Mouse (Mus musculus) hindbrain, embryonic 15.5 days (tissue): ENCODE results near the gene Uba1y. TPM values are rescaled to one million over a fixed set of nuclear protein-coding genes. Genes with fewer than 3 reads are reported as not detected.
A peak's percentile ranks its signal among the peaks of the same experiment; 100 is the strongest.
"Not testable (repeated sequence)": the region's sequence is repeated elsewhere in the genome, so short reads cannot be mapped to it uniquely, and the experiment has no call there.

Experiments
- ATAC-seq: fragments of 200-750 bp; cut with Nextera tagmentation; 2 replicates; pipeline ENCODE4 v1.8.0; 2017; ENCODE audit warnings: low read depth, moderate number of reproducible peaks, moderate TSS enrichment; ENCODE audit not compliant: low FRiP score
- H3K27ac ChIP-seq: fragments of 300-500 bp; sonication (generic); replicated peaks from 2 replicates; pipeline ENCODE4 v1.5.1; 2015; ENCODE audit warnings: mild to moderate bottlenecking, inconsistent platforms
- H3K27me3 ChIP-seq: fragments of 300-500 bp; sonication (generic); 2 replicates; pipeline ENCODE4 v1.6.1; 2015; ENCODE audit warnings: control low read depth, inconsistent platforms
- H3K36me3 ChIP-seq: fragments of 300-500 bp; sonication (generic); 2 replicates; pipeline ENCODE4 v1.6.1; 2015; ENCODE audit warnings: control low read depth, inconsistent platforms
- H3K4me1 ChIP-seq: fragments of 300-500 bp; sonication (generic); replicated peaks from 2 replicates; pipeline ENCODE4 v1.6.1; 2015; ENCODE audit warnings: control low read depth, inconsistent platforms
- H3K4me2 ChIP-seq: fragments of 300-500 bp; sonication (generic); 2 replicates; pipeline ENCODE4 v1.6.1; 2015; ENCODE audit warnings: moderate library complexity, mild to moderate bottlenecking, inconsistent platforms
- H3K4me3 ChIP-seq: fragments of 300-500 bp; sonication (generic); 2 replicates; pipeline ENCODE4 v1.5.1; 2015; ENCODE audit warnings: mild to moderate bottlenecking, inconsistent platforms
- H3K9ac ChIP-seq: fragments of 300-500 bp; sonication (generic); 2 replicates; pipeline ENCODE4 v1.6.1; 2015; ENCODE audit warnings: inconsistent platforms
- H3K9me3 ChIP-seq: fragments of 300-500 bp; sonication (generic); 2 replicates; pipeline ENCODE4 v1.6.1; 2016; ENCODE audit warnings: control low read depth, inconsistent platforms
- WGBS: fragments of 180-500 bp; shearing (Covaris S2); methylation state at CpG from one replicate; pipeline ENCODE4 v1.1.7; 2015; 5-methylcytosine and 5-hydroxymethylcytosine counted together
- polyA plus RNA-seq: library from polyadenylated mRNA; unstranded; fragments of >200 nt; fragmentation: Nextera tagmentation; extraction: Ambion mirVana; gene quantifications from 2 replicates; pipeline ENCODE4 v1.2.1, GENCODE M21; 2015

The Uba1y gene
- polyA plus RNA-seq, result 0.04 and 0.16 TPM in 2 replicates

DNA sequence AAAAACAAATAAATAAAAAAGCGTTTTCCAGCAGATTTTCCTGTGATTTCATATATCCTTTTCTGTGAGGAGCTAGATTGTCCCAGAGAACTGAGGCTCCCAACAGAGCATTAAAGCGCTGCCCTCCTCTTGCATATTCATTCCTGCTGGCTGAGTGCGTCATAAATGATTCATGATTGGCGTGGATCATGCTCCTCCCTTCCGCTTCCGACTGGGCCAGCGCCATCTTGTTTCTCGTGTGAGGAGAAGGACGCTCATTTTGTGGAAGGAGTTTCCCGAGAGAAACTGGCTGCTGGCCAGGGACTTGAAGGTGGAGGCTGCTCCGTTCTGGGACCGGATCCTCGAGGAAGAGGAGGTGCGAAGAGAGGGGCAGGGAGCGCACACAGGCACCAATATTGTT is at the start of gene Uba1y:
Gene Uba1y (plus strand): TSS at position 254 of the 400 bp plus-strand sequence.
- Histone ChIP-seq H3K27me3 (no peaks in the 10 kb centered on the region), H3K9ac (no peak within 1 kb of the TSS), H3K9me3 (no peaks in the 10 kb centered on the region), H3K27ac (no peak within 1 kb of the TSS), H3K4me2 (no peak within 1 kb of the TSS), H3K36me3 (no peaks in the 10 kb centered on the region), H3K4me3 (no peak within 1 kb of the TSS), H3K4me1 (no peaks in the 10 kb centered on the region)
- WGBS, result 89% methylated on average over 9 of the region's 15 CpGs
- ATAC-seq, result no peak

DNA sequence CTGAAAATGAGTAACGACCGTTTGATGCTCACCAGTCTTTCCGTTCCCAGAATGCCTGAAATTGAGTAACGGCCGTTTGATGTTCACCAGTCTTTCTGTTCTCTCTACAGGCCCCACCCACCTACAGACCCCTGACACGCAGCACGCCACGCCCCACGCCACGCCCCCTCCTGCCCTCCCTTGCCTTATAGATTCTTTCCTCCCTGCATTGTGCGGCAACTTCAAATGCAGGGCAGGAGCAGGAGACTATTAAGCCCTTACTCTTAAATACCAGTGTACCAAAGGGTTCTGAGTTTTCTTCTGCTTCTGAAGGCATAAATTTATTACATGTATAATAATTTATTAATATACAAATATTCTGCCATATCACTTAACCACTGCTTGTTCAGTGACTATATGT is 21.1 kb upstream of the Uba1y start, which contains the start of gene Zfy1:
Gene Zfy1 (minus strand): TSS at position 101 of the 400 bp plus-strand sequence.
- H3K4me1 ChIP-seq, H3K9ac ChIP-seq, H3K36me3 ChIP-seq, H3K27ac ChIP-seq, H3K27me3 ChIP-seq, ATAC-seq, H3K4me3 ChIP-seq, H3K9me3 ChIP-seq, H3K4me2 ChIP-seq: not testable (repeated sequence)
- no CpG with 5 or more reads among the region's 11 CpGs for WGBS

DNA sequence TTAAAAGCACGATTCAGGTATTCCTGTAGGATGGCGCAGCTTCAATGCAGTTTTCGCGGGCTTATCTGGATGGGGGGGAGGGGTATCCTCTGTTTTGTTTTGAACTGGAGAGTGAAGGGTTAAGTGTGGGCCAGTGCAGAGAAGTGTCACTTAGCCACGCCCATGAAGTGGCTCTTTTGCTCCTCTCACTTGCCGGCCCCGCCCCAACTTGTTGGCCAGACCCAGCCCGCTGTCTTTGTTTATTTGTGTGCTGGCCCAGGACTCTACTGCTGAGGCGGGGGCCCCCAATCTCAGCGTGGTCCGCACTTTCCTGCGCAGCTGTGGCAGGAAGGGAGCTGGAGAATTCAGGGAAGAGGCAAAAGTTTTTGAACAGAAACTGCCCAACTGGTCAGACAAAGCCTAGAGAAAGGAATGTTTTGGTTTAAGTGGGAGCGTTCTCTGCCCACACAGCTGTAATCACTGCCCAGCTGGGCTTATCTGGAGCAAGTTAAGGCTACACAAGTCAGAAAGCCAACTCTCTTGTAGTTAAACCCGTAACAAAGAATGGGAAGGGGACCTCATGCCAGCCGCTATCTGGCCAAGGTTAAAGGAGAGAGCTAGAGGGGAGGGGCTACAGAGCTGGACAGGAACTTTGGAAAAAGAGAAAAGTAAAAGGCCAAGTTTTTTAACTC is 9.3 kb upstream of the Uba1y start:
- Histone ChIP-seq H3K27me3 (no peaks in the 10 kb centered on the region), H3K4me1 (no peaks in the 10 kb centered on the region), H3K9me3 (no peaks in the 10 kb centered on the region), H3K36me3 (no peaks in the 10 kb centered on the region), H3K4me3 (peak overlapping the region; percentile 19), H3K27ac (no peak overlapping the region), H3K9ac (no peak overlapping the region), H3K4me2 (peak overlapping the region; percentile 48)
- ATAC-seq, result peak; percentile 65; the same call in 1 of the 2 replicates
- 0% methylated on average over 8 of the region's 15 CpGs for WGBS

DNA sequence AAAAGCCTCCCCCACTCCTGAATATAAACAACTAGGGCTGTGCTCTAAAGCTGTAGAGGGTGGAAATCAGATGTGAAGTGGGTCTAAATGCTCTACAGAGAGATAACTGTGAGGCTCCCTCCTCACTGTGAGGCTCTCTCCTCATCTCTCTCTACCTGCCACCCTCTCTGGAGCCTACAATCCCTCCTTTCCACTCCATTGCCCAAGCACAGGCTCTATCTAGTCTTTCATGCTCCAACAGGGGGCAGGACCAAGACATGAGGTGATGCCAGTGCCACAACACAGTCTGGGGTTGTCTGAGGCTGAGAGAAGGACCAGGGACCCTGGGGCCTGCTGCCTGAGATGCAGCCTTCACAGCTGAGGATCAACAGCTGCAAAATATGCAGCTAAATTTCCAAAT is 54.0 kb downstream of the Uba1y start:
- no peak for ATAC-seq
- H3K36me3 ChIP-seq, result no peaks in the 10 kb centered on the region
- no peak overlapping the region for H3K9ac ChIP-seq
- no peak overlapping the region for H3K4me2 ChIP-seq
- H3K27me3 ChIP-seq, result no peaks in the 10 kb centered on the region
- H3K4me3 ChIP-seq, result no peak overlapping the region
- no peaks in the 10 kb centered on the region for H3K9me3 ChIP-seq
- no peaks in the 10 kb centered on the region for H3K4me1 ChIP-seq
- peak overlapping the region; percentile 25; the same call in 1 of the 2 replicates for H3K27ac ChIP-seq

DNA sequence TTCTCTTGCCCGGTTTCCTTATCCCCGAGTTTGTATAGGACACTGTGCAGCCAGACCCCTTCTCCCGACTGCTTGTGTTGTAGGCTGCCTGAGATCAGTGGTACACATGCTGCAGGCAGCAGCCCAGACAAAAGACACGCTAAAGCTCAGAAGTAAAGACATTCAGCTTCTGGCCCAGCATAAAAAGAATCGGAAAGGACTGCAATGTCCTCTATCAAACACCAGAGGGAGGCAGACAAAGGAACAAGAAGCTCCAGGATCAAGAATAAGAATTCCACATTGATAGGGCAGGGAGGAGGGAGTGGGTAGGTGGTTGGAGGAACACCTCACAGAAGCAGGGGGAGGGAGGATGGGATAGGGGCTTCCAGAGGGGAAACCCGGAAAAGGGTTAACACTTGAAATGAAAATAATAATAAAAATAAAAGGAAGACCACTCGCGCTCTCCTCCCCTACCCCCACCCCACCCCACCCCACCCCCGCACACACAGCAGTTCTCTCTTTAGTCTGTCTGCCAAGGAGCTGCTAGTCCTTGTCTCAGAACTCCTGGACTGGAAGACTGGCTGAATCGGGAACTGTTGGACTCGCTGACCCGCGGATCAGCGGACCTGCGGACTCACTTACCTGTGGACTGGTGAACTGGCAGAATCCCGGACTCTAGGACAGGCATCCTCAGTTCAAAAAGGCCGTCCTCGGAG is 54.6 kb downstream of the Uba1y start:
- no peaks in the 10 kb centered on the region for H3K36me3 ChIP-seq
- H3K4me1 ChIP-seq, result no peaks in the 10 kb centered on the region
- peak overlapping the region; percentile 18; the same call in 1 of the 2 replicates for H3K4me3 ChIP-seq
- H3K9ac ChIP-seq, result no peak overlapping the region
- H3K4me2 ChIP-seq, result peak overlapping the region; percentile 15; the same call in 1 of the 2 replicates
- peak overlapping the region; percentile 25; the same call in 1 of the 2 replicates for H3K27ac ChIP-seq
- H3K27me3 ChIP-seq, result no peaks in the 10 kb centered on the region
- peak; percentile 76 for ATAC-seq
- 33% methylated on average over 8 of the region's 18 CpGs for WGBS
- no peaks in the 10 kb centered on the region for H3K9me3 ChIP-seq

Other genes with a start within 250 kb of the Uba1y start
- not detected in 2 replicates for gene Zfy1, start 21.2 kb upstream of the Uba1y start, polyA plus RNA-seq
- gene Kdm5d, start 79.1 kb downstream of the Uba1y start, polyA plus RNA-seq, result 8.4 and 8.5 TPM in 2 replicates
- gene Eif2s3y, start 191.9 kb downstream of the Uba1y start, polyA plus RNA-seq, result 37.5 and 38.9 TPM in 2 replicates